ENCODE assay signal across 8 mouse cellular contexts in the genomic region with DNA sequence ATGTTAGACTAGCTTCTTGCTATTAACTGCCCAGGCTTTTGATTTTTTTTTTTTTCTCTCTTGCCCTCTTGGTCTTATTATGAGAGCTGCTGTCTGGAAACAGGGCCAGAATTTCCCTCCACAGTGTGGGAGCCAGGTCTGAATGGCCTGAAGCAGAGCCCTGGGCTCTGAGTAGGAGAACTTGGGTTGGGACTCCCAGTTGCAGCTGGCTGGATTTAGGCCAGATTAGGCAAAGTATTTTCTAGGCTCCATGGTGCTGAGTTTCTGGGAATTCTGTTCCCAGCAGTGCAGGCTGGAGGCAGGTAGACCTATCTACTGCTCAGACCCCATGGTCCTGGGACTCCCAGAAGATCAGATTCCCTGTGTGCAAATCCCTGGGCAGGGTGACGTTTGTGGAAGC. TPM values are rescaled to one million over a fixed set of nuclear protein-coding genes. Genes with fewer than 3 reads are reported as not detected.
DNase-seq lines count a peak whose midpoint lies in the region; ATAC-seq and TF ChIP-seq lines count a peak whose summit lies in the region.

No protein-coding gene starts in this region.

- intact Hi-C loops in heart, postnatal 14 days (cut with DNase I) = no loop called here

- no peak for ATAC-seq in forebrain, embryonic 12.5 days (ENCODE audit: low FRiP score)
- no peak for ATAC-seq in forebrain, embryonic 14.5 days

- no peak overlapping the region for H3K9ac ChIP-seq in forebrain, embryonic 12.5 days
- no peak overlapping the region for H3K9ac ChIP-seq in forebrain, embryonic 14.5 days (ENCODE audit: low read length)

- H3K36me3 ChIP-seq in forebrain, embryonic 12.5 days (replicated peaks) = no peaks in the 10 kb centered on the region
- H3K36me3 ChIP-seq in forebrain, embryonic 14.5 days (ENCODE audit: control insufficient read depth, insufficient read depth, low read length) = no peaks in the 10 kb centered on the region

- 65% methylated on average over 1 of the region's 1 CpGs for WGBS in forebrain, embryonic 12.5 days
- 67% methylated on average over 1 of the region's 1 CpGs for WGBS in forebrain, embryonic 14.5 days
- 40% methylated on average over 1 of the region's 1 CpGs for WGBS in lung, adult 2 months

- TF ChIP-seq POLR2A in lung, adult 2 months (IDR thresholded peaks at IDR 0.05; ENCODE audit: borderline replicate concordance, extremely low read depth, low read depth, low read length) = no peak

- peaks cover 63% of the 10 kb centered on the region for H3K4me1 ChIP-seq in forebrain, embryonic 12.5 days
- H3K4me1 ChIP-seq in forebrain, embryonic 14.5 days (ENCODE audit: control insufficient read depth, insufficient read depth, low read length) = peaks cover 36% of the 10 kb centered on the region
- peaks cover 30% of the 10 kb centered on the region for H3K4me1 ChIP-seq in lung, adult 2 months (ENCODE audit: control insufficient read depth, insufficient read depth, low read length)

- TF ChIP-seq CTCF in lung, adult 2 months (IDR thresholded peaks at IDR 0.05; ENCODE audit: insufficient read depth, low read length) = no peak

- no peak overlapping the region for H3K4me3 ChIP-seq in forebrain, embryonic 12.5 days (replicated peaks)
- H3K4me3 ChIP-seq in forebrain, embryonic 14.5 days (ENCODE audit: low read depth, low read length) = no peak overlapping the region
- H3K4me3 ChIP-seq in lung, adult 2 months (replicated peaks; ENCODE audit: extremely low read depth, low read depth, low read length) = no peak overlapping the region

- H3K4me2 ChIP-seq in forebrain, embryonic 12.5 days = no peak overlapping the region
- no peak overlapping the region for H3K4me2 ChIP-seq in forebrain, embryonic 14.5 days (ENCODE audit: low read length)

- peaks cover 31% of the 10 kb centered on the region for H3K27me3 ChIP-seq in forebrain, embryonic 12.5 days
- H3K27me3 ChIP-seq in forebrain, embryonic 14.5 days (replicated peaks; ENCODE audit: control insufficient read depth, insufficient read depth, low read length) = no peaks in the 10 kb centered on the region

- H3K9me3 ChIP-seq in forebrain, embryonic 12.5 days = no peaks in the 10 kb centered on the region
- no peaks in the 10 kb centered on the region for H3K9me3 ChIP-seq in forebrain, embryonic 14.5 days (replicated peaks; ENCODE audit: control insufficient read depth, low read length)

- DNase-seq in forebrain, embryonic 14.5 days (ENCODE audit: low spot score) = no peak
- DNase-seq in lung, postnatal 10 days = peak; percentile 32
- no peak for DNase-seq in lung, adult 2 months
- peak; percentile 22 to 45 for DNase-seq in heart, postnatal 14 days
- DNase-seq in skeletal muscle tissue, adult 2 months (ENCODE audit: low read depth, low spot score) = peak; percentile 32
- DNase-seq in right cerebral cortex, adult 2 months (ENCODE audit: low spot score in 2 of 2) = no peak
- DNase-seq in thymus, postnatal 36 days = no peak

- H3K27ac ChIP-seq in forebrain, embryonic 12.5 days = 0 out of 2 replicates have a peak overlapping the region, but pooled peaks have one; percentile 9
- no peak overlapping the region for H3K27ac ChIP-seq in forebrain, embryonic 14.5 days (ENCODE audit: low read depth, low read length)

RNA-seq across cellular contexts. Expression of gene Sdc3, which starts 6.1 kb away (rescaled TPM):
- polyA plus RNA-seq in forebrain, embryonic 12.5 days (2016; fragmentation: Nextera tagmentation; extraction: Ambion mirVana) = 37.4 and 44.3 TPM in 2 replicates
- 47.6 and 61.2 TPM in 2 replicates for polyA plus RNA-seq in forebrain, embryonic 14.5 days (2014; fragmentation: Nextera tagmentation; extraction: Ambion mirVana)
- polyA plus RNA-seq in lung, adult 2 months (2012; rRNA removed) = 113 and 146 TPM in 2 replicates
- 10 to 100 TPM; 43.0 to 50.6 TPM for total RNA-seq in heart, postnatal 14 days (2021)

Comparison
In these comparisons a context has a peak if more than half of its experiments do, and no peak if none do; other contexts are left out.
1. DNase-seq: peak in lung, postnatal 10 days (single experiment), heart, postnatal 14 days (2 of 2) and skeletal muscle tissue, adult 2 months (single experiment); none in forebrain, embryonic 14.5 days (single experiment), lung, adult 2 months (single experiment), right cerebral cortex, adult 2 months (0 of 2) and thymus, postnatal 36 days (0 of 2).